Mouse (Mus musculus): ENCODE measurements around the gene Boc. TPM values are rescaled to one million over a fixed set of nuclear protein-coding genes. Genes with fewer than 3 reads are reported as not detected.

The Boc gene
- total RNA-seq, 4 experiments from 2014 or later = 13.9 to 16.8 (median 15.3) TPM

- no peak for DNase-seq (ENCODE audit: low spot score in 2 of 2)
These were observed 4.8 kb downstream of the Boc start for GRCm38 (mm10) chr16:44553861-44554260.

GRCm38 (mm10) chr16:44552726-44553125 lies 6.0 kb downstream of the Boc start:
- no peak for DNase-seq (ENCODE audit: low spot score in 2 of 2)

- no peak for DNase-seq (ENCODE audit: low spot score in 2 of 2)
These were observed 6.7 kb downstream of the Boc start for GRCm38 (mm10) chr16:44552036-44552435.

- no peak for DNase-seq (ENCODE audit: low spot score in 2 of 2)
These were observed 7.2 kb downstream of the Boc start for GRCm38 (mm10) chr16:44551491-44551890.

- no peak for DNase-seq (ENCODE audit: low spot score in 2 of 2)
These were observed 7.9 kb downstream of the Boc start for GRCm38 (mm10) chr16:44550843-44551242.

GRCm38 (mm10) chr16:44549867-44550679 lies 8.6 kb downstream of the Boc start:
- DNase-seq (ENCODE audit: low spot score in 2 of 2) = no peak

- DNase-seq (ENCODE audit: low spot score in 2 of 2) = no peak
These were observed 9.3 kb downstream of the Boc start for GRCm38 (mm10) chr16:44549381-44549780.

GRCm38 (mm10) chr16:44547976-44548375 lies 10.7 kb downstream of the Boc start:
- DNase-seq (ENCODE audit: low spot score in 2 of 2) = no peak

GRCm38 (mm10) chr16:44546831-44547230 lies 11.9 kb downstream of the Boc start:
- DNase-seq (ENCODE audit: low spot score in 2 of 2) = no peak

- DNase-seq (ENCODE audit: low spot score in 2 of 2) = no peak
These were observed 12.8 kb downstream of the Boc start for GRCm38 (mm10) chr16:44545939-44546338.

GRCm38 (mm10) chr16:44545153-44545552 lies 13.5 kb downstream of the Boc start:
- no peak for DNase-seq (ENCODE audit: low spot score in 2 of 2)

GRCm38 (mm10) chr16:44543098-44543497 lies 15.6 kb downstream of the Boc start:
- DNase-seq (ENCODE audit: low spot score in 2 of 2) = no peak

- DNase-seq (ENCODE audit: low spot score in 2 of 2) = no peak
These were observed 16.5 kb downstream of the Boc start for GRCm38 (mm10) chr16:44542029-44542690.

GRCm38 (mm10) chr16:44539611-44540010 lies 19.1 kb downstream of the Boc start:
- no peak for DNase-seq (ENCODE audit: low spot score in 2 of 2)

GRCm38 (mm10) chr16:44538401-44539395 lies 20.0 kb downstream of the Boc start:
- no peak for DNase-seq (ENCODE audit: low spot score in 2 of 2)

GRCm38 (mm10) chr16:44534122-44534521 lies 24.6 kb downstream of the Boc start:
- DNase-seq (ENCODE audit: low spot score in 2 of 2) = no peak

GRCm38 (mm10) chr16:44533522-44533921 lies 25.2 kb downstream of the Boc start:
- no peak for DNase-seq (ENCODE audit: low spot score in 2 of 2)

- no peak for DNase-seq (ENCODE audit: low spot score in 2 of 2)
These were observed 25.8 kb downstream of the Boc start for GRCm38 (mm10) chr16:44532851-44533250.

GRCm38 (mm10) chr16:44531239-44531797 lies 27.4 kb downstream of the Boc start:
- no peak for DNase-seq (ENCODE audit: low spot score in 2 of 2)

GRCm38 (mm10) chr16:44530829-44531228 lies 27.9 kb downstream of the Boc start:
- no peak for DNase-seq (ENCODE audit: low spot score in 2 of 2)

GRCm38 (mm10) chr16:44530191-44530590 lies 28.5 kb downstream of the Boc start:
- DNase-seq (ENCODE audit: low spot score in 2 of 2) = no peak
